Mouse (Mus musculus) hindlimb bud, embryonic 11.5 days (tissue): Measurements from ENCODE around the gene Pdk2.
"Not testable (repeated sequence)": the region's sequence is repeated elsewhere in the genome, so short reads cannot be mapped to it uniquely, and the experiment has no call there.

Source experiments
- DNase-seq: peaks from one replicate; pipeline ENCODE4 v3.0.0-alpha.2; 2012; ENCODE audit warnings: low read depth, low spot score; ENCODE audit errors: extremely low spot score

Gene Pdk2

GRCm38 (mm10) chr11:95032945-95033344 lies 8.2 kb downstream of the Pdk2 start:
- no peak for DNase-seq

DNA sequence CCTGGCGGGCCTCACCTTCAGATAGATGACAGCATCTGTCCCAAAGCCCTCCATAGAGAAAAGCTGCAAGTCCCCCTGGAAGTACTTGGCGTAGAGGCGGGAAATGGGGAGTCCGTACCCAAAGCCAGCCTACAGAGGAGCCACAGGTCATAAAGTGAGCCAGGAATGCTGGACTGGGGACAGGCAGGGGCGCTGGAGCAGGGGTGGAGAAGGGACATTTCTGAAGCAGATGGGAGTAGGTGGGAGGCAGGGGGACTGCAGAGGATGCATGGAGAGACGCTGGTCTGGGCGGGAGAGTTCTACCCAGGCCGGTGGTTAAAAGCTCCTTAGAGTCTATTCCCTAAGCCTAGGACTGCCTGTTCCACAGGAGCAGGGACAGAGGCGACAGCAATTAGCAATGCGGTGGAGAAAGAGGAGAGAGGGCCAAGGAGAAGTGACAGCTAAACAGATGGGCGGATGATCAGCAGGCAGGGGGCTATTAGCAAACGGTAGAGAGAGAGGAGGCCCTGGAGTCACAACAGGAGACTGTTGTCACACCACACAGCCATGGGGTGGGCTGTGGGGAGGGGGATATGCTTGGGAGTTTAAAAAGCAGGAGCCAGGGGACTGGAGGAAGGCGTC lies 13.2 kb downstream of the Pdk2 start:
- DNase-seq: no peak

- no peak for DNase-seq
Measured at GRCm38 (mm10) chr11:95026849-95027248, 14.3 kb downstream of the Pdk2 start.

DNA sequence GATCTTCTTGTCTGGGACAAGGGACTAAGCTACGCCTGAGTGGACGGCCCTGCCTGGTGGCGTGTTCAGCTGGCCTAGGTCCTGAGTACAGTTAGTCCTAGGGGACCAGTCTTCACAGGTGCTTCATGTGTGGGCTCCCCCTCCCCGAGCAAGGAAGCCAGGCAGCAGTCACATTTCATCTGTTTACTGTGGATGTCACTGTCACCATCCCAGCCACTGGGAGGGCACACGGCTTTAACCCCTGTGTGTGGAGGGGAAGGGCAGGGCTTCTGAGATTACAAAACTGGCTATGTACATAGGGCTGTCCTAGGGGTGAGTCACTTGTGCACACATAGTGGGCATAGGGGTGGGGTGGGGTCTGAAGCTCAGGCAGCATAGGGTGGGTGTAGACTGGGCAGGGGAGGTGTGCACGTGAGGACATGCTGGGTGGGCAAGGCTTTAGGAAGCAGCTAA lies 15.0 kb downstream of the Pdk2 start:
- no peak for DNase-seq

DNA sequence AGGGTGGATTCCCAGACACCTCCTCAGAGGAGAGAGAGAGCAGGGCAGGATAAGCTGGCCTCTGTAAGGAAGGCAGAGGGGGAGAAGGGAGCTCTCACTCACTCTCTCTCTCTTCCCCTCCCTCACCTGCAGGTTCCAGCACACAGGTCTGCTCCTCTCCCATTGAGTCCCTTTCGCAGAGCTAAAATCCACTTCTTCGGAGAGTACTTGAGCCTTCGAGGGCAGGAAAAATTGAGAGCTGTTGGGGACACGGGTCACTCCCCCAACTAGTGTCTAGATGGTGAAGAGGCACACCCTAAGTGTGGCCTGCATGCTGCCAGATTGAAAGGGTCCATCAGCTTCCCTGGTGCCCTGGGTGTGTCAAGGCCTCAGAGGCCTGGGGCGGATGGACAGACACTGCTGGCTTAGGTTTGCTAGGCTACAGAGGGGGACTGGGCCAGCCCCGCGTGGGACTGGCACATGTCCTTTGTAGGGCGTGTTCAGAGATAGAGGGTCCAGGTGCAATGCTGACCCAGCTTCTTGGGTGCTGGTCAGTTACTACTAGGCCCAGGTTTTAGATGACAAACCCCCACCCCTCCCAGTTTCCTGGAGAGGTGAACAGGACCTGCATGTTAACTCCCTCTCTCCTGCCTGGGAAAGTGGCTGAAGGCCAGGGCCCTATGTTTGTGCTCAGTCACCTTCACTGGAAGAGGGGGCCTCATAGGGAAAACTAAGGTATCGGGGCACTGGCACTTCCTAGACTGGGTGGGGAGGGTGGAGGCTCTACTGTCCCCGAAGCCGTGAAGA lies 15.7 kb downstream of the Pdk2 start:
- DNase-seq: no peak

DNA sequence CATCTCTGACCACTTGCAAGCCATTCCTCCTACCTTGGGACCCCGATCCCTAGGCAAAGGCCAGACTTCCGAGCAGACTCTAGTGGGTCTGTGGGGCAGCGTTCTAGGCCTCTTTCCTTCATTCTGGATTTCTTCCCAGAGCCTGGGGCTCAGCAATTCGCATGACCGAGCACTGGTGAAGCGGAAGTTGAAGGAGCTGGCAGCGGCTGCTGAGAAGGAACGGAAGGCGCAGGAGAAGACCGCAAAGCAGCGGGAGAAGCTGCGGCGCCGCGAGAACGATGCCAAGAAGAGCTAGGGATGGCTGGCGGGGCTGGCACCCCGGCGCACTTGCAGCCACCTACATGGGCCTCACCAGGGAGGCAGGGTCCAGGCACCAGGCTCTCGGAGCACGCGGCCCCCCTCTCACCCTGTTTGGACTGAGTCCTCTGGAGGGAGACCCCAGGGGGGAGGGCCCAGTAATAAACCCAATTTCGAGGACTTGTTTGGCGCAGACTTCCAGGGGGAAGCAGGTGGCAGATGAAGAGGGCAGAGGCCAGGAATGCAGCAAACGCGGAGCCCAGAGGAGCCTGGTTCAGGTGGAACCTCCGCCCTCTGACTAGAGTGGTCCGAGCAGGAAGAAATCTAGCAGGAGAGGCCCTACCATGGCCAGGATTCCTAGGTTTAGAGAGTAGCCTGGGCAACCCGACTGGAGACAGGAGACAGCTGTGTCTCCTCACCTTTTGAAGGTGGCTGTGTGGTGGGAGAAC lies 16.5 kb downstream of the Pdk2 start:
- no peak for DNase-seq

DNA sequence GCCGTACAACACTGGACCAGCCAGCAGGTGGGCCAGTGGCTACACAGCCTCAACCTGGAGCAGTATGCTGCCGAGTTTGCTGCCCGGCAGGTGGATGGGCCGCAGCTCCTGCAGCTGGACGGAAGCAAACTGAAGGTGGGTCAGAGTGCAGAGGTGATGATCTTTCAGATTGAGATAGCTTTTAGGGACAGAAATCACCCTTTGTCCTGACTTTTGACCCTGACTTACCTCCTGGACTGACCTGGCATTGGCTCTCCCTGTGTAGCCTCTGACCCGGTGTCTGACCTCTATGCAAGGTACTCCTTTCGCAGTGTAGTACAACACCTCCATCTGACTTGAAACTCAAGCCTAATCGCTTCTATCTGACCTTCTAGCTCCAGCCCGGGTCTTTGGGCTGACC lies 17.7 kb downstream of the Pdk2 start:
- DNase-seq: no peak

- no peak for DNase-seq
Measured at GRCm38 (mm10) chr11:95022237-95022992, 18.7 kb downstream of the Pdk2 start.

DNA sequence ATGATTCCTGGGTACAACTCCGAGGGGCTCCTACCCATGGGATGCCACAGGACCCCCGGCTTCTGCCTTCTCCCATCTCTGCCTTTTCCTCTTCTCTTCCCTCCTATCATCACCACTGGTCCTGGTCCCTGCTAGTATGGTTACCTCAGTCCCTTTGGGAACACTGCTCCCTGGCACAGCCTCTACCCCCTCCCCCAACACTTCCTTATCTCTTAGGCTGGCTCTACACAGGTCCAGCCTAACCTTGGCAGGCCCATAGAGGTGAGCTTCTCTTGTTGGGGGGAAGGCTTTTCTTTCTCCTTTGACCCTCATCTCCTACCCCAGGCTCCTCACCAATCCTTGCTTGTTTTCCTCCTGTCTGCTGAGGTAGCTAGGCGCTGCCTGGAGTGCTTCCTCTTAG lies 25.7 kb downstream of the Pdk2 start:
- DNase-seq: no peak

GRCm38 (mm10) chr11:95012487-95012886 lies 28.7 kb downstream of the Pdk2 start:
- DNase-seq: no peak

- no peak for DNase-seq
Measured at GRCm38 (mm10) chr11:95012075-95012474, 29.1 kb downstream of the Pdk2 start.

DNA sequence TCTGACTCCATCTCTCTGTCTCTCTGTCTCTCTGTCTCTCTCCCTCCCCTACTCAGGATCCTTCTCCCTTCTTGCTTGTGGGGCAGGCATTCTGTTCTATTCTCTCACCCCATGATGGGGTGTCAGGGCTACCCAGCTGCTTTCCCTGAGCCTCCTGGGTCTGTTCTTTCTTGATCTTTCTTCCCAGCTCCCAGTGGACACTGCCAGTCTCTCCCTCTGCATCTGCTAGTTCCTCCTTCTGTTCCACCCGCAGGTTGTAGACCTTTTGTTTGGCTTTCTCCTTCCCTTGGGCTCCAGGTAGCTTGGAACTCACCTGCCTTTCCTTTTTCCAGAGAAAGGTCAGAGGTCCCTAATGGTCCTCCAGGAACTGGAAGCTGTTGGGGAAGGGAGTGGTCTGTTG lies 29.7 kb downstream of the Pdk2 start:
- no peak for DNase-seq

DNA sequence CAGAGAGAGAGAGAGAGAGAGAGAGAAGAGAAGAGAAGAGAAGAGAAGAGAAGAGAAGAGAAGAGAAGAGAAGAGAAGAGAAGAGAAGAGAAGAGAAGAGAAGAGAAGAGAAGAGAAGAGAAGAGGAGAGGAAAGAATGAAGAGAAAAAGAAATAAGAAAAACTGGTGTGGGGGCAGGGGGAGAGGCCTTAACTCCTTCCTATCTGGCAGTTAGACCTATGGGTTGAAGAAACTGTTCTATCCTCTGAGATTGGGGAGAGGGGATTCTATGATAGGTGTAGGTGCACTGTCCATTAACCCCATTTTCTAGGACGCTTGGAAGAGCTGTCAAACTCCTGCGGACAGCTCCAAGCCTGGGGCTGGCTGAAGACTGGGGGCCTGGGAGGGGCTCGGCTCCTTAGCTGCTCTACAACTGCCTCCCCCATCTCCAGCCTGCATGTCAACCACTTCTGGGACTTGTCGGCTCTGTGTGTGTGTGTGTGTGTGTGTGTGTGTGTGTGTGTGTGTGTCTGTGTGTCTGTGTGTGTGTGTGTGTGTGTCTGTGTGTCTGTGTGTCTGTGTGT lies 30.2 kb downstream of the Pdk2 start:
- not testable (repeated sequence) for DNase-seq

DNA sequence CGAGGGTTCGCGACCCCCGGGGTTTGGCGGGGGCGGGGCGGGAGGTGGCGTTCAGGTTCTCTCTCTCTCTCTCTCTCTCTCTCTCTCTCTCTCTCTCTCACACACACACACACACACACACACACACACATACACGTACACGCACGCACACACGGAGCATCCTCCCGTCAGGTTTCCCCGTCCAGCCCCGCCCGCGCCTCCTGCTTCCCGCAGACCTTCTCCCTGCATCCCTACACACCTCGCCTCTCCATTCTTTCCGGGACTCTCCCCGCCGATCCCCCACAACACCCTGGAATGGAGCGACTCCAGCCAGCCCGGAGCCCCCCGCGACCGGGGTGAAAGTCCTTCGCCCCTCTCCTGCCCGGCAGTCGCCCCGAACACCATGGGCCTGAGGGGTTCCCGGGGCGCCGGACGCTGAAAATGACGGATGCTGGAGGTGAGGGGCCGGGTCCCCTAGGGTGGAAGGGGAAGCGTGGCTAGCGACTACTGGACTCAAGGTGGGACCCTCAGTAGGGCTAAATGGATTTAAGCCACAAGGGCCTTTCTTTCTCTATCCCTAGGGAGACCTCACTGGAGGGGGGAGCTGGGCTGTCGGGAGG lies 30.9 kb downstream of the Pdk2 start:
- no peak for DNase-seq

DNA sequence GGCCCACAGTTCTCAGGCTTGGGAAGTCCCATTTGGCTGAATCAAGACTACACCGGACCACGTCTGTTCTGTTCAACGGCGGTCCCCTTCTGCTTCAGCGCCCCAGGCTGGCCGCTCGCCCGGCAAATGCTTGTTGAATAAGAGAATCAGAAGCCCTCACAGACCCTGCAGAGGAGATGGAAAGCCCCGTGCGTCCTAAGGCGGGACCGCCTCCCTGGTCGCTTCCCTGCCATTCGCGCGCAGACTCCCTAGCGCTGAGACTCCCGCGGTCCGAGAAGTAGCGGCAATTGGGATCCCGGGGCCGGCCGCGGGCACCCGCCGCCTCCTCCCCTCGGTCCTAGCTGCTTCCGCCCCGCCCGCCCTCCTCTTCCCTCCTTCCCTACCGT lies 31.5 kb downstream of the Pdk2 start, which contains the start of gene Samd14:
TSS of gene Samd14 (plus strand) at position 251 of the 386 bp plus-strand sequence.
- DNase-seq: no peak

GRCm38 (mm10) chr11:95008661-95009628 lies 32.2 kb downstream of the Pdk2 start:
- no peak for DNase-seq

DNA sequence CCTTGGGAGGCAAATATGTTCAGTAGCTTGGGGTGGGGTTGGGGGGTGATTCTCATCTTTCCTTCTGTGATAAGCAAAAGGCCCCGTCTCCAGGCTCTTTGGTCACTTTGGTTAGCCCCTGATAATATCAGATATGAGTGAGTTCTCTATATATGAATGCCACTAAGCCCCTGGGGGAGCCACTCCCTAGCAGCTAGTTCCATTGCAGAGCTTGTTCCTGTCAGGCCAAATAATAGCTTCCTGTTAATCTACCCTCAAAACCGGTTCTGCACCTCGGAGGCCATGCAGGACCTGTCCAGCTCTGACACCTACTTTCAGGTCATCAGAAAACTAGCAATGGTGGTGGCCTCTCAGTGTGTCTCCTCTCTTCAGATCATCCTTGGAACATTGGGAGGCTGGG lies 33.7 kb downstream of the Pdk2 start:
- no peak for DNase-seq

DNA sequence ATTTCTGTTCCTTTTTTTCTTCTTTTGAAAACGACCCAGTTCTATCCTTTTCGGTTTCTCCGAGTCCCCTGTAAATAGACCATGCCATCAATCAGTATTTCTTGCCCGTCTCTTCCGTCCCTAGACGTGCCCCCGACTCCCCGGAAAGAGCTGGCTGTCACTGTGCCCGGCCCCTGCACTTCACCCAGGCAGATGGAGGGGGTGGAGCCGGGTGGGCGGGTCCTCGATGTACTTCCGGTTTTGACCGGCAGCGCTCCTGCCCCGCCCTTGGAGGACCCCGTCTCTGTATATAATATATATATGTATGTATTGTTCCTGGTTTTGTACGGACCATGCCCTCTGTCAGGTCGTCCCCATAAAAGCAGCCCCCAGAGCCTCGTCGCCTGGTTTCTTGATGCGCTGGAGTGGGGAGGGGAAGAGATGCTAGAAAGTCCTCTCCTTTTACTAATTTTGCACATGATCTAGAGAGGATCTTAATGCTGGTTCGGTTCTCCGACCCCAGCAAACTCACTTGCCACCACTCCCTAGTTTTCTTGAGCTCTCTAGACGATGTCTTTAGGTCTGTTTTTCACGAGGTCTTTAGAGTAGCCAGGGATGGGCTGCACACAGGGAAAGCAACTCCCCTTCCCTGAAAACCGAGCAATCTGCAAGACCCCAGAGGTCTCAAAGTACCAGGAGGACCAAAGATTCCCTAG lies 34.5 kb downstream of the Pdk2 start:
- DNase-seq: no peak

- no peak for DNase-seq
Measured at GRCm38 (mm10) chr11:95006038-95006437, 35.1 kb downstream of the Pdk2 start.
